Mouse (Mus musculus) left cerebral cortex, adult 18-20 months (tissue): ENCODE results near the gene Dpep2nb. TPM values are rescaled to one million over a fixed set of nuclear protein-coding genes. Genes with fewer than 3 reads are reported as not detected.
"Not testable (repeated sequence)": the region's sequence is repeated elsewhere in the genome, so short reads cannot be mapped to it uniquely, and the experiment has no call there.

Experiments
- DNase-seq, 2 experiments: peaks; one replicate each; pipeline ENCODE4 v3.0.0; 2021 to 2022; ENCODE audit warnings: low spot score in 2 of 2, mixed read lengths in 1 of 2
- total RNA-seq, 2 experiments: library from RNA; stranded (reverse); gene quantifications; 2 replicates each; pipeline ENCODE4 v1.2.3; 2021

Dpep2nb gene
- total RNA-seq, 2 experiments from 2014 or later = not detected

GRCm38 (mm10) chr8:106007135-106007534 lies 1.4 kb upstream of the Dpep2nb start:
- DNase-seq = no peak

DNA sequence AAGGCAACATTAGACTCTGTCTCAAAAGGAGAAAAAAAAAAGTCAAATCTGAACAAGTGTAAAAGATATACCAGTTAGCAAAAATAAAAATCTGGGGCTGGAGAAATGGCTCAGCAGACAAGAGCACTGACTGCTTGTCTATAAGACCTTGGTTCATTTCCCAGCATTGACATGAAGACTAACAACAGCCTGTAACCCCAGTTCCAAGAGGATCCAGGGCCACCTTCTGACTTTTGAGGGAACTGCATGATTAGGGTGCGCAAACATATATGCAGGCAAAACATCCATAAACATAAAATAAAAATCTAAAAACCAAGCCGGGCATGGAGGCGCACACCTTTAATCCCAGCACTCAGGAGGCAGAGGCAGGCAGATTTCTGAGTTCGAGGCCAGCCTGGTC lies 638 bp upstream of the Dpep2nb start:
- no peak for DNase-seq

- DNase-seq = no peak
These were observed 1.1 kb downstream of the Dpep2nb start for GRCm38 (mm10) chr8:106004538-106005207.

DNA sequence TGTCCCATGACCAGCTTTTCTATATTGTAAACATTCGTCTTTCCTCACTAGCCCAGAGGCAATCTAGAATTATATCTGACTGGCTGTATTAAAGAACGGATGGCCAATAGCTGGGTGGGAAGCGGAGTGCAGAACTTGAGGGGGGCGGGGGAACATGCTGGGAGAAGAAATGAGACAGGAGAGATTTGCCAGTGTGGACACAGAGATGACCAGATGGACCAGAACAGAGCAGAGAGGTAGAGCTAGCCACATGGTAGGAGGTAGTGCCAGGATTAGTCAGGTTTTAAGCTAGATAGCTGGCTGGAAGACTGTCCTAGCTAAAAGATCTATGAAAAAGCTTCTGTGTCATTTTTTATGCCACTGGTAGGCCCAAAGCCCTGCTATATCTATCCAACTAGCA lies 3.9 kb downstream of the Dpep2nb start:
- no peak for DNase-seq

DNA sequence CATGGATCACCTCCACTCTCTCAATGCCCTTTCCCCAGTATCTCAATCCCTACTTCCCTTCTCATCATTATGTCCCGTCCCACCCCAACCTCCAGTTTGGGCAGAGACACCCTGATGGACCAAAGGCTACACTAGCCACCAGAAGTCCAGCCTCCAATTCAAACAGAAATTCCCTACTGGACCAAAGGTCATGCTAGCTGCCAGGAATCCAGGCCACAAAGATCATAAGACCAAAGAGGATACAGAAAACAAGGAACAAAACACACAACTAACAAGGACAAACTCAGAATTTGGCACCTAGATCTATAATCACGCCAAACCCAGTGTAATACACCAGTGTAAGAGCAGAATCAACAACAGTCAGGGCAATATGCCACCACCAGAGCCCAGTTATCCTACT lies 6.8 kb downstream of the Dpep2nb start:
- DNase-seq = no peak

GRCm38 (mm10) chr8:105996359-105996758 lies 9.4 kb downstream of the Dpep2nb start:
- no peak for DNase-seq

- no peak for DNase-seq
These were observed 12.5 kb downstream of the Dpep2nb start for GRCm38 (mm10) chr8:105993226-105993625.

- DNase-seq = no peak
These were observed 13.3 kb downstream of the Dpep2nb start for GRCm38 (mm10) chr8:105992499-105992898.

- no peak for DNase-seq
These were observed 14.2 kb downstream of the Dpep2nb start for GRCm38 (mm10) chr8:105991546-105991945.

DNA sequence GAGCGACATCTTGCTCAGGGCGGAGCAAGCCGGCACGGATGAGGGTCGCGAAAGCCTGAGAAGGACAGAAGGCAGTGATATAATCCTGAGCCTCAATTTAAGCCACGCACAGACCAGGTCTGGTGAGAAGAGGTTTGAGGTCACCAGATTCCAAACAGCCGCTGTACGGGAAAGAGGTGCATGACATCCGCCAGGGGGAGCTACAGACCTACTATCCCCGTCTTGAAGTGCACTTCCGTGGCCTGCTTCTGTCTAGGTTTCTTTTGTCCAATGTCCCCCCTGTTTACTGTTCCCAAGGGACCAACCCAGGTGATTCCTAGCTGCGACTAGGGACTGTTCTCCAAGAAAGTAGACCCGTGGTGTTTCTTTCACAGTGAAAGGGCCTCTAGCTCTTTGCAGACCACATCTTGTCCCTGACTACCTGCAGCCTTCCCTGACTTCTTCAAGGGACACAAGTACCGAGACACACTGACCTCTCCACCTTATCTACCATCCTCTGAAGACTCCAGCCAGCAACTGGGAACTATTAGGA lies 14.9 kb downstream of the Dpep2nb start, which contains the start of gene Dus2:
Gene Dus2 (plus strand): TSS at position 482 of the 532 bp plus-strand sequence.
- peak; percentile 72 to 86 for DNase-seq

- no peak for DNase-seq
These were observed 17.2 kb downstream of the Dpep2nb start for GRCm38 (mm10) chr8:105988546-105988945.

DNA sequence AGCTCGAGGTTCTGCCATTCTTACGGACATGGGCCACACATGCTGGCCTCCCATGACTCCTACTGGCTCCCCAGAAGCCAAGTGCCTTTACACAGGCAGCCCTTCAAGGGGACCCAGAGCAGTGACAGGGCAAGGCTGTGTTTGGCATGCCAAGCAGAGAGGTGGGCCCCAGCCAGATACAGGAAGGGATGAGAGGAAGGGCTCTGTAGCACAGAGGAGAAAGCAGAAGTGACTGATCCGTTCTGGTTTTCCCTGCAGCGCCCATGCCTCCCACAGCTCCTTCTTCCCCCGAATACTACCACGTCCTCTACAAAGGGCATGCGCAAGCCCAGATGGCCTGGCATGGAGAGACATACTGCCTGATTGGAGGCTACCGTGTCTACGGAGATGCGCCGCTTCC lies 22.4 kb downstream of the Dpep2nb start:
- DNase-seq = not testable (repeated sequence)

DNA sequence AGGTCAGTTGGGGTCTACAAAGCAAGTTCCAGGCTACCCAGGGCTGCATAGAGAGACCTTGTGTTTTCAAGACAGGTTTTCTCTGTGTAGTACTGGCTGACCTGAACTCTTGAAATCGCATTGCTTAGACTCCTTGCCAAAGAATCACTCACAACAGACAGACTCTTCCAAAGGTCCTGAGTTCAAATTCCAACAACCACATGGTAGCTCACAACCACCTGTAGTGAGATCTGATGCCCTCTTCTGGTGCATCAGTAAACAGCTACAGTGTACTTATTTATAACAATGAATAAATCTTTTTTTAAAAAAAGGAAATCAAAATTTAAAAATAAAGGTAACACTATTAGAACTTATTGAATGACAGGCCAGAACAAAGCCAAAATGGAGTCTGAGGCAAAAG lies 24.6 kb downstream of the Dpep2nb start:
- DNase-seq = no peak

- no peak for DNase-seq
These were observed 26.4 kb downstream of the Dpep2nb start, which contains the start of gene Dpep3 for GRCm38 (mm10) chr8:105979325-105979724. Gene Dpep3 (minus strand): TSS chr8:105979429.

GRCm38 (mm10) chr8:105975363-105975762 lies 30.4 kb downstream of the Dpep2nb start:
- no peak for DNase-seq

DNA sequence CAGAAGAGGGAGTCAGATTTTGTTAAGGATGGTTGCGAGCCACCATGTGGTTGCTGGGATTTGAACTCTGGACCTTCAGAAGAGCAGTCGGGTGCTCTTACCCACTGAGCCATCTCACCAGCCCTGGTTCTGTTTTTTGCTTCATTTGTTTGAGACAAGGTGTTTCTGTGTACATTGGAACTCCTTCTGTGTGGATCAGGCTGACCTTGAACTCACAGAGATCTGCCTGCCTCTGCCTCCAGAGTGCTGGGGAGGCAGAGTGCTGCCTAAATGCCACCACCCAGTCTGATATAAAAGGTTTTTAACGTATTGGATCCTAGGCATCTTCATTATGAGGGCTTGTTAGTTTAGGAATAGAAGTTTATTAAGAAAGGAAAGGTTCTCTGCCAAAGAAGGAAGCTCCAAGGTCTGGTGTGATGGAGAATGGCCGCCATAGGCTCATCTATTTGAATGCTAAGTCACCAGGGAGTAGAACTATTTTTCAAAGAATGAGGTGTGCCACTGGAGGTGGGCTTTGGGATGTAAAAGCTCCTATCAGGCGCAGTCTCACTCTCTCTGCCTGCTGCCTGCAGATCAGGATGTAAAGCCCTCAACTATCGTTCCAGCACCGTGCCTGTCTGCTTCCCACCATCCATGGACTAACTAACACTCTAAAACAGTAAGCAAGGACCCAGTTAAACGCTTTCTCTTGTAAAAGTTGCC lies 34.6 kb downstream of the Dpep2nb start:
- DNase-seq = no peak

- no peak for DNase-seq
These were observed 36.4 kb downstream of the Dpep2nb start for GRCm38 (mm10) chr8:105969367-105969766.

GRCm38 (mm10) chr8:105966692-105967311 lies 39.0 kb downstream of the Dpep2nb start:
- no peak for DNase-seq

DNA sequence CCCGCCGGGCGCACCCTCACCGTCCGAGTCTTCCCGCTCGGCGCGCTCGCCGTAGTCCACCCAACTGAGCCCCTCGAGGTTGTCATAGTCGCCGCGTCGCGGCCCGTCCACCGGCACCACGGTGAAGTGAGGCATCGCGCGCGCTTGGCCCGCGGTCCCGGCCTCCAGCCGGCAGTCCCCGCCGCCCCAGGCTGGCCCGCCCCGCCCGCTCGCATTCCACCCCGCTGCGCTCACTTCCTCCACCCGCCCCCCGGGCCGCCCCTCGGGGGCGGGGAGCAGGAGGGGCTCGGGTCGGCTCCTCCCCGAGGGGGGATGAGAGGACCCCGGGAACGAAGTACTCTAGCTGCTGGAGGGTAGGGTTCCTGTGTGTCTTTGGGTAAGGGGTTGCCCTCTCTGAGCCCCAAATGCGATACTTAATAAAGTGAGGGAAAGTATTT lies 39.9 kb downstream of the Dpep2nb start, which contains the start of gene Slc12a4:
Gene Slc12a4 (minus strand): TSS at position 193 of the 437 bp plus-strand sequence.
- DNase-seq = no peak

DNA sequence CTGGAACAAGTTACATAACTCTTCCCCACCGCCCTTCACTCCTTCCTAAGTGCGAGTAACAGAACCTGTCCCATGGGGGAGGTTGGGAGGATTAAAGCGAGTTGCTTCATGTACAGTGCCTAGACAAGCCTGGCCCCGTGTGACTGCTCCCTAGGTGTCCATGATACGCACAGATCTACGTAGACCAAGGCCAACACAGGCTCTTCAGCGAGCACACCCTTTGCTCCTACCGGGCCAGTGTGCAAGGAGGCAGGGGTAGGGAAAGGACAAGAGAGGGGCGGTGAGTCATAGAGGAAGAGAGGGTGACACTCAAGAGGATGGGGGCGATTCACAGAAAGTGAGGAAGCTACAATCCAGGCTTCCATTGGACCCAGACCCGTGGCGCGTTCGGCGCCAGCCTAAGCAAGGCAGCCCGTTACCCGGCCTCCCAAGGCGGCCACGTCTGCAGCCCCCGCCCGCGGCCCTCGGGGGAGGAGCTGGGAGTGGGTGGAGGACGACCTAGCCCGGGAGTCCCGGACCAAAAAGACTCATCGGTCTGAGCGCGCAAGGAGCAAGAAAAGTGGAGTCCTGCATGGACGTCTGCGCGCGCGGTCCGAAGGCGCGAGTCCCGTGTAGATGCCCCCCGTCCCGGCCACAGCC lies 40.4 kb downstream of the Dpep2nb start:
- no peak for DNase-seq
